Mouse (Mus musculus) adrenal gland, postnatal 14 days (tissue): ENCODE data around the gene Gm21732. TPM values are rescaled to one million over a fixed set of nuclear protein-coding genes. Genes with fewer than 3 reads are reported as not detected.
"Not testable (repeated sequence)": the region's sequence is repeated elsewhere in the genome, so short reads cannot be mapped to it uniquely, and the experiment has no call there.

Experiments used
- DNase-seq: peaks from one replicate; pipeline ENCODE4 v3.0.0; 2021; ENCODE audit warnings: mixed read lengths
- long read RNA-seq, 2 experiments: library from polyadenylated mRNA; stranded (forward); transcript quantifications; one replicate each; pipeline ENCODE4 v2.0.0; 2021
- total RNA-seq: library from RNA; stranded (reverse); gene quantifications from 2 replicates; pipeline ENCODE4 v1.2.3, GENCODE M21; 2021

The Gm21732 gene
- total RNA-seq = not detected in 2 replicates
- long read RNA-seq, experiment 1 = 0 reads
- long read RNA-seq, experiment 2 = 0 reads

- not testable (repeated sequence) for DNase-seq
Observed at GRCm38 (mm10) chrY:38575591-38575990, at the start of gene Gm21732. Gene Gm21732 (minus strand): TSS chrY:38575691.

Other genes with a start within 250 kb of the Gm21732 start
- not detected in 2 replicates for gene Gm20897, start 73.5 kb downstream of the Gm21732 start, total RNA-seq